Mouse (Mus musculus): ENCODE results near the gene Rftn1. TPM values are rescaled to one million over a fixed set of nuclear protein-coding genes. Genes with fewer than 3 reads are reported as not detected.
A peak's percentile ranks its signal among the peaks of the same experiment; 100 is the strongest.

The Rftn1 gene
- total and polyA plus RNA-seq, 2 experiments from 2014 or later: 36.5 to 54.8 TPM

DNA sequence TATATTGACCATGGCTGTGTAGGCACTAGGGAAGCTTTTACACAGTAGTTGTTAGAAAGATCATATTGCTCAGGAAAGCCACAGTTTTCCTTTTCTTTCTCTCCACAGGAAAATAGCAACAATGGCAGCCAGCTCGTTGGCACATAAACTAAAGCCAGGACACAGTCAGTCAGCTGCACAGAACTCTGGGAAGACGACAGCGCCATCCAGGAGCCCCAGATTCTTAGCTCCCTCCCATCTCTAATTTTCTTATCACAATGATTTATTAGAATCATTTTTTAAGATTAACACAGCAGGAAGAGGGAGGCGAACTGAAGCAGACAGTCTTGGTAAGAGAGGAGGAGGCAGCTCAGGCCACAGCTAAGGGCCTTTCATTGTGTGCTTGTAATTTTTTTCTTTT, 58.8 kb downstream of the Rftn1 start:
- Histone ChIP-seq H3K36me3 (replicated peaks; ENCODE audit: control insufficient read depth, insufficient read depth, low read length) (no peaks in the 10 kb centered on the region), H3K4me2 (ENCODE audit: low read depth, low read length) (no peak overlapping the region), H3K27me3 (ENCODE audit: control insufficient read depth, insufficient read depth, low read length) (no peaks in the 10 kb centered on the region), H3K9ac (replicated peaks; ENCODE audit: low read depth, low read length) (no peak overlapping the region), H3K27ac (ENCODE audit: low read depth) (no peak overlapping the region), H3K4me3 (ENCODE audit: low read depth, low read length) (no peak overlapping the region), H3K9me3 (replicated peaks; ENCODE audit: control insufficient read depth, low read length) (no peaks in the 10 kb centered on the region), H3K4me1 (ENCODE audit: control insufficient read depth, insufficient read depth) (peaks cover 12% of the 10 kb centered on the region)
- ATAC-seq (ENCODE audit: insufficient read depth, low read depth) (no peak), DNase-seq (ENCODE audit: low spot score) (no peak)
- 77% methylated on average over 4 of the region's 4 CpGs for WGBS
- TF ChIP-seq CTCF (IDR thresholded peaks at IDR 0.05; ENCODE audit: low read depth): no peak
- no peak for TF ChIP-seq EP300 (IDR thresholded peaks at IDR 0.05; ENCODE audit: low read depth)

DNA sequence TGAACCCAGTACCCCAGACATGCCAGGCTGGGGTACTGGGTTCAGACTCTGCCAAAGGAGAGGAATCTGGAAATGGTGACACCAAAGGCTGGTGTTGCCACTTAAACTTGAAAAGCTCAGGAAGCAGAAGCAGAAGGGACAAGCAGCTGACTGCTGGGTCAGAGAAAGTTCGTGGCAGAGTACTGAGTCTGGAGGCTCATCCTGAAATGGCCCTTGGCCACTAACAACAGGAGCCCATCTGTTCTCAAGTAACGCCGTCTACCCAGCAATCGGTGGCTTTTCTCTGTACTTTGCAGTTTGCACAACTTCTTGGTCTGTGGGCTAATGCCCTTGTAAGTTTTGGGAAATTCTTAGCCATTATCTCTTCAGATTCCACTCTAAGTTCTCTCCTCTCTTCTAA, 60.1 kb downstream of the Rftn1 start:
- H3K27me3 ChIP-seq (ENCODE audit: control insufficient read depth, insufficient read depth, low read length): no peaks in the 10 kb centered on the region
- H3K9me3 ChIP-seq (replicated peaks; ENCODE audit: control insufficient read depth, low read length): no peaks in the 10 kb centered on the region
- no peak overlapping the region for H3K27ac ChIP-seq (ENCODE audit: low read depth)
- no peak overlapping the region for H3K9ac ChIP-seq (replicated peaks; ENCODE audit: low read depth, low read length)
- TF ChIP-seq EP300 (IDR thresholded peaks at IDR 0.05; ENCODE audit: low read depth) (no peak), CTCF (IDR thresholded peaks at IDR 0.05; ENCODE audit: low read depth) (no peak)
- no peak for DNase-seq (ENCODE audit: low spot score)
- WGBS: 79% methylated on average over 4 of the region's 4 CpGs
- no peaks in the 10 kb centered on the region for H3K36me3 ChIP-seq (replicated peaks; ENCODE audit: control insufficient read depth, insufficient read depth, low read length)
- H3K4me1 ChIP-seq (ENCODE audit: control insufficient read depth, insufficient read depth): peaks cover 10% of the 10 kb centered on the region
- ATAC-seq (ENCODE audit: insufficient read depth, low read depth): no peak
- H3K4me3 ChIP-seq (ENCODE audit: low read depth, low read length): no peak overlapping the region
- no peak overlapping the region for H3K4me2 ChIP-seq (ENCODE audit: low read depth, low read length)

DNA sequence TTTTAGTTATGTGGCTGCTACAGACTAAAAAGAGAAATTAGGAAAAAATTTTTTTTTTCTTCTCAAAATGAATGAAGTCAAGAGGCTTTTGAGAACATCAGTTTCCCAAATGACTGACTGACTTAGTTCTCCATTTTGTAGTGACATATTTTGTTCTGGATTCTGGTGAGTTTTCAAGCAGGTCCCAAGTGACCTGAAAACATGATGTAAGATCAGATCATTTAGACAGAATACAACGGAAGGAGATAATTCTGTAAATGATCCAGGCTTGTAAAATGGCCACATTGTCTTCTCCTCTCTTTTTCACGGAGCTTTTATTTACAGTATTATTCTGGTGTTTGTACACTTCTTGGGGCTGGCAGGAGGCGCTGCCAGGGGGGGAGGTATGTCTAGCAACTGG, 62.1 kb downstream of the Rftn1 start:
- no peaks in the 10 kb centered on the region for H3K9me3 ChIP-seq (replicated peaks; ENCODE audit: control insufficient read depth, low read length)
- no peak overlapping the region for H3K9ac ChIP-seq (replicated peaks; ENCODE audit: low read depth, low read length)
- TF ChIP-seq CTCF (IDR thresholded peaks at IDR 0.05; ENCODE audit: low read depth) (no peak), EP300 (IDR thresholded peaks at IDR 0.05; ENCODE audit: low read depth) (no peak)
- peaks cover 18% of the 10 kb centered on the region for H3K4me1 ChIP-seq (ENCODE audit: control insufficient read depth, insufficient read depth)
- ATAC-seq (ENCODE audit: insufficient read depth, low read depth) (no peak), DNase-seq (ENCODE audit: low spot score) (no peak)
- WGBS: 72% methylated on average over 3 of the region's 3 CpGs
- no peak overlapping the region for H3K27ac ChIP-seq (ENCODE audit: low read depth)
- H3K4me3 ChIP-seq (ENCODE audit: low read depth, low read length): no peak overlapping the region
- no peaks in the 10 kb centered on the region for H3K36me3 ChIP-seq (replicated peaks; ENCODE audit: control insufficient read depth, insufficient read depth, low read length)
- H3K27me3 ChIP-seq (ENCODE audit: control insufficient read depth, insufficient read depth, low read length): no peaks in the 10 kb centered on the region
- H3K4me2 ChIP-seq (ENCODE audit: low read depth, low read length): no peak overlapping the region

DNA sequence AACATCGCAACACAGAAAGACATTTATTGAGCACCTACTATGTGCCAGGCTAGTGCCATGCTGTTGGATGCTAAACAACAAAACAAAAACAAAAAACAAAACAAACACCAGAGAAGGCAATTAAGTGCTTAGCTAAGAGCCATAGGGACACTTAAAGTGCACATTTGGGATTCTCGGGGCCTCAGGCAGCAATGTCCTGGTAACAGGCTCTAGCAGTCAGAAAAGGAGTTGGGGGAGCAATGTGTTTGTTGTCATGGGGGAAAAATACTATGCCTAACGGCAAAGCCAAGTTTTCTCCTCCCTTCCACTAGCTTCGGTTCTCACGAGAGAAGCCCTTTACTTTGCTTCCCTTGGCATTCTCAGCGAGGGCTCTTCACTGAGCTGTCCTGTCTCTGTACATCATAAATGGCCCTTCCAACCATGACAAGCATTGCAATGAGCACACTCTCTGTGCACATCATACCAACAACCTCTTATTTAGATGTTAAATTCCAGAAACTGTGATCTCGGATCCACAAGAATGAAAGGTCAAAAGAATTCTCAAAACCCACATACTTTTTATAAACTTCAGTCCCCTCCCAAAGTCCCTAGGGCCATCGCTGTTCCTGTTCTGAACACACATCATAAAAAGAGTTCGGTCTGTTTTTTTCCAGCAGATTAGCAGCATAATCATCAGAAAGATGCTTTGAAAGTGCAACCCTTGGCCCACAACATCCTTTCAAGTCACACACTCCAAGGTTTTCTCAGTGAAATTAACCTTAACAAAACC, 63.2 kb downstream of the Rftn1 start:
- Histone ChIP-seq H3K9me3 (replicated peaks; ENCODE audit: control insufficient read depth, low read length) (no peaks in the 10 kb centered on the region), H3K4me1 (ENCODE audit: control insufficient read depth, insufficient read depth) (peaks cover 25% of the 10 kb centered on the region), H3K27ac (ENCODE audit: low read depth) (0 out of 2 replicates have a peak overlapping the region, but pooled peaks have one; percentile 13), H3K4me2 (ENCODE audit: low read depth, low read length) (no peak overlapping the region), H3K4me3 (ENCODE audit: low read depth, low read length) (no peak overlapping the region), H3K36me3 (replicated peaks; ENCODE audit: control insufficient read depth, insufficient read depth, low read length) (no peaks in the 10 kb centered on the region), H3K9ac (replicated peaks; ENCODE audit: low read depth, low read length) (no peak overlapping the region), H3K27me3 (ENCODE audit: control insufficient read depth, insufficient read depth, low read length) (no peaks in the 10 kb centered on the region)
- 78% methylated on average over 9 of the region's 9 CpGs for WGBS
- TF ChIP-seq CTCF (IDR thresholded peaks at IDR 0.05; ENCODE audit: low read depth): no peak
- no peak for TF ChIP-seq EP300 (IDR thresholded peaks at IDR 0.05; ENCODE audit: low read depth)
- DNase-seq (ENCODE audit: low spot score): no peak
- ATAC-seq (ENCODE audit: insufficient read depth, low read depth): no peak

DNA sequence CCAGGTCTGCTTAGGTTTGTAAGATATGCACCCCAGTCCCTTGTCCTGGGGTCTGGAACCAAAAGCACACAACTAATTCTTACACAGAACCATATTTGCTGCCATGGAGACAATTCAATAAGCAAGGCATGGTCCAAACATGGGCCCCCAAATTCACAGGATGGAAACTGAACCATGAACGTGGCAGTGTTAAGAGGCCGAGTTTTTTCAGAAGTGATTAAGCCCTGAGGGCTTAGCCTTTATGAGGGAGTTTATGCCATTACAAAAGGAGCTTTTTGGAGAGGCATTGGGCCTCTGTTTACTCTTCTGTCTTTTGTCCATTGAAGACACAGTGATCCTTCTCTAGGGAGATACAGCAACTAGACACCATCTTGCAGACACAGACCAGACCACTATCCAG, 63.9 kb downstream of the Rftn1 start:
- H3K27me3 ChIP-seq (ENCODE audit: control insufficient read depth, insufficient read depth, low read length): no peaks in the 10 kb centered on the region
- H3K4me1 ChIP-seq (ENCODE audit: control insufficient read depth, insufficient read depth): peaks cover 29% of the 10 kb centered on the region
- TF ChIP-seq CTCF (IDR thresholded peaks at IDR 0.05; ENCODE audit: low read depth) (no peak), EP300 (IDR thresholded peaks at IDR 0.05; ENCODE audit: low read depth) (no peak)
- ATAC-seq (ENCODE audit: insufficient read depth, low read depth) (no peak), DNase-seq (ENCODE audit: low spot score) (no peak)
- no peak overlapping the region for H3K4me3 ChIP-seq (ENCODE audit: low read depth, low read length)
- no peak overlapping the region for H3K9ac ChIP-seq (replicated peaks; ENCODE audit: low read depth, low read length)
- 0 out of 2 replicates have a peak overlapping the region, but pooled peaks have one; percentile 46 for H3K27ac ChIP-seq (ENCODE audit: low read depth)
- no peak overlapping the region for H3K4me2 ChIP-seq (ENCODE audit: low read depth, low read length)
- WGBS: 82% methylated on average over 2 of the region's 2 CpGs
- H3K9me3 ChIP-seq (replicated peaks; ENCODE audit: control insufficient read depth, low read length): no peaks in the 10 kb centered on the region
- H3K36me3 ChIP-seq (replicated peaks; ENCODE audit: control insufficient read depth, insufficient read depth, low read length): no peaks in the 10 kb centered on the region

DNA sequence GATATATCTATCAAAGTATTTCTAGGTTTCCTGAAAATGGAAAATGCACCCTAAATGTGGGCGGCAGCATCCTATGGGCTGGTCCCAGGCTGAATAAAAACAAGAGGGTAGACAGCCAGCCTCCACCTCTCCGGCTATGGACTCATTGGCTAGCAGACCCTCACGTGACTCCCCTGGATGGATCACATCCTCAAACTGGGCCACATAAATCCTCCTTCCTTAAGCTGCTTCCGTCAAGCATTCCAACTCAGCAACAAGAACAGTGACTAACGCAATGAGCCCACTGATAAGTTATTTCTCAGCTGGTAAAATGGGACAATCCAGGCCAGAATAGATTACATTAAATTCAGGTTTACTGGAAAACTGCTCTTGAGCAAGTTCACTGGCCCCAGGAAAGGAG, 64.6 kb downstream of the Rftn1 start:
- Histone ChIP-seq H3K9ac (replicated peaks; ENCODE audit: low read depth, low read length) (no peak overlapping the region), H3K4me3 (ENCODE audit: low read depth, low read length) (no peak overlapping the region), H3K27ac (ENCODE audit: low read depth) (peak overlapping the region; percentile 46; the same call in 1 of the 2 replicates), H3K4me1 (ENCODE audit: control insufficient read depth, insufficient read depth) (peaks cover 34% of the 10 kb centered on the region), H3K9me3 (replicated peaks; ENCODE audit: control insufficient read depth, low read length) (no peaks in the 10 kb centered on the region), H3K36me3 (replicated peaks; ENCODE audit: control insufficient read depth, insufficient read depth, low read length) (no peaks in the 10 kb centered on the region), H3K4me2 (ENCODE audit: low read depth, low read length) (no peak overlapping the region), H3K27me3 (ENCODE audit: control insufficient read depth, insufficient read depth, low read length) (no peaks in the 10 kb centered on the region)
- ATAC-seq (ENCODE audit: insufficient read depth, low read depth) (0 out of 2 replicates have a peak, but pooled peaks have one; percentile 19), DNase-seq (ENCODE audit: low spot score) (no peak)
- 79% methylated on average over 5 of the region's 5 CpGs for WGBS
- TF ChIP-seq CTCF (IDR thresholded peaks at IDR 0.05; ENCODE audit: low read depth) (no peak), EP300 (IDR thresholded peaks at IDR 0.05; ENCODE audit: low read depth) (no peak)

All from heart, postnatal 0 days (tissue).